Mouse (Mus musculus): ENCODE measurements around the gene Alkbh7.

Alkbh7 gene

GRCm38 (mm10) chr17:56988441-56988840 lies 8.7 kb upstream of the Alkbh7 start:
- DNase-seq (ENCODE audit: low spot score) = no peak

- no peak for DNase-seq (ENCODE audit: low spot score)
Measured at GRCm38 (mm10) chr17:56988921-56989430, 8.2 kb upstream of the Alkbh7 start.

- peak; percentile 78 for DNase-seq (ENCODE audit: low spot score)
Measured at GRCm38 (mm10) chr17:56989467-56990114, 7.5 kb upstream of the Alkbh7 start.

DNA sequence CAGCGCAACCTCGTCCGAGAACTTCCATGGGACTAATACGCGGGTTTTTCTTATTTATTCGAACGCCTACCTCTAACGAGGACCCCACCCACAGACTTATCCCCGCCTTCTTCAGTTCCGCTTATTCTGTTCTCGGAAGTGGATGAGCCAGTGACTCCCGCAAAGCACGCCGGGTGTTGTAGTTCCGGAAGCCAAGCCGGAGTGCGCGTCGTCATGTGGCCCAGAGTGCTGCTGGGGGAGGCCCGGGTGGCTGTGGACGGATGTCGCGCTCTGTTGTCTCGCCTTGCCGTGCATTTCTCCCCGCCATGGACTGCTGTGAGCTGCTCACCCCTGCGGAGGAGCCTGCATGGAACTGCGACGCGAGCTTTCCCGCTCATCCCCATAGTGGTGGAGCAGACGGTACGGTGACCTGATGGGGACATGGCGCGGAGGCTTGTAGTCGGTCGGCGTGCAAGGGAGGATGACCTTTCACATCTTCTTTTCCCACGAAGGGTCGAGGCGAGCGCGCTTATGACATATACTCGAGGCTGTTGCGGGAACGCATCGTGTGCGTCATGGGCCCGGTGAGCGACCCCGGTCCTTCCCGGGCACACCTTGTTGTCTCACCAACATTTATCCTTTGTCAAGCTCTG lies 6.9 kb upstream of the Alkbh7 start, which contains the start of gene Clpp:
Gene Clpp, plus strand, starts transcription at position 191 of the 632 bp plus-strand sequence.
- DNase-seq (ENCODE audit: low spot score) = peak; percentile 94

DNA sequence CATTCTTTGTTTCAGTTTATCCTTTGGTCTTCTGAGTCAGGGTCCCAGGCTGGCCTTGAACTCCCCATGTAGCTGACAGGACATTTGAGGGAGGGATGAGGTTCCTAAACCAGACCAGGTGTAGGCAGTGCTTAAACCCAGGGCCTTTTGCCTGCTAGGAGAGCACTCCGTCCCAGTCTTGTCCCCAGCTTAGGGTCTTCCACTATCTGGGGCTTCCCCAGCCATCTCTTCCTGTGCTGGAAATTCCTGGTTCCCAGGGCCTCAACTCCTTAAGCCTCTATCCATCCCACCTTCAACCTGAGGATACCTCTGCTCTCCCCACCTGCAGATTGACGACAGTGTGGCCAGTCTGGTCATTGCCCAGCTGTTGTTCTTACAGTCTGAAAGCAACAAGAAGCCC lies 6.2 kb upstream of the Alkbh7 start:
- no peak for DNase-seq (ENCODE audit: low spot score)

DNA sequence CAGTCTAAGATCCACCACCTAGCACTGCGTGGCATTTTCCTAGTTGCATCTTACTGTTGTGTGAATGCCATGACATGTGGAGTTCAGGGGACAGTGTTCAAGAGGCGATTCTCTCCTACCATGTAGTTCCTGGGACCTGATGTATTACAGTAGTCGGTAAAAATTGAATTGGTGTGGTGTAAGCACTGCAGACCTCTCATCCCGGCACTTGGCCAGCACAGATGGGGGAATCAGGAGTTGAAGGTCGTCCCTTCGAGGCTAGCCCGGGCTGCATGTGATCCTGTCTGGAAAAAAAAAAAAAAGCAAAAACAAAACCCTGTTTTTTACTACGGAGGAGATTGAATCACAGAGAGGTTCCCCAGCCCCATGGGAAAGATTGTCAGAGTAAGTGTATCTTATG lies 2.1 kb upstream of the Alkbh7 start:
- DNase-seq (ENCODE audit: low spot score) = no peak

GRCm38 (mm10) chr17:56996506-56996905 lies 633 bp upstream of the Alkbh7 start:
- DNase-seq (ENCODE audit: low spot score) = no peak

DNA sequence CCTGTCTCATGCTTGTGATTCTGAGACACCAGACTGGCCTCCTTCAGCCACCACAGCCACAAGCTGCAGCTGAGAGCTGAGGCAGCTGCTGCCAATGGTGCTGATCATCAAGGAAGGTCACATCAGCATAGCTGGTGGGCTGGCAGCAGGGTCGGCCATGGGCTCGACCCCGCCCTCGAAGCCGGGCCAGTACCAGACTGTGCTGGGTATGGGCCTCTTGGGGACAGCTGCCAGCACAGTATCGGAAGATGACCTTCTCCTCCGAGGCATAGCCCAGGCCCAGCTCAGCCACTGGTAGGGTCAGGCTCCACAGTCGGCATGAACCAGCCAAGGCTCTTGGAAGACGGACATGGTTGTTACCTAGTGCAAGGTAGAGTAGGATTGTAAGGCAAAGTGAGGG lies 2.3 kb downstream of the Alkbh7 start:
- no peak for DNase-seq (ENCODE audit: low spot score)

DNA sequence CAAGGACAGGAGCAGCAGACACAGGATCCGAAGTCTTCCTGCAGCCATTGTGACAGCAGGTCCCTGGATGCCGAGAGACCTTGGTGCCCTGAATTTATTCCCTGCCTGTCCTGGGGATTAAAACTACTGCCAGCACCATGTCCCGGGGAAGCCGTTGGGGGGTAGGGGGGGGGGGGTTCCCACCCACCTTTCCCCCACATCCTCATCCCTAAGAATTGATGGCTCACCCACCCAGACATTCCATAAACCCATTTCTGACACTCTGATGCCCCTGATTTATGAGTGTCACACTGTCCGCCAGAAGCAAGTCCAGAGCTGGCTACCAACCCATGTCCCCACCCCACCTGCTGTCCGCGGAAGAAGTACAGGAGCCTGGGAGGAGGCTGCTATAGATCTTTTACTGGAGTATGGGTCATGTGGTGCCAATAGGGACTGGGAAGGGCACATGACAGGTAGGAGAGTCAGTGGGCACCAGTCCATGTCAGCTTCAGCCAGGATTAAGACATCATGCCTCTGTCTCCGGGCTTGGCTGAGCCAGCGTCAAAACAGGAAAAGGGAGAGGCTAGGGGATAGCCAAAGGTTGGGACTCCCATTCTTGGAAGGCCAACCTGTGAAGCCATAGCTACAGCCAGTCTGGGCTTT lies 3.0 kb downstream of the Alkbh7 start, which contains the start of gene Pspn:
Gene Pspn, minus strand, starts transcription at position 51 of the 642 bp plus-strand sequence.
- no peak for DNase-seq (ENCODE audit: low spot score)

- DNase-seq (ENCODE audit: low spot score) = no peak
Measured at GRCm38 (mm10) chr17:57001228-57001627, 4.1 kb downstream of the Alkbh7 start.

GRCm38 (mm10) chr17:57003994-57004393 lies 6.9 kb downstream of the Alkbh7 start:
- DNase-seq (ENCODE audit: low spot score) = no peak

DNA sequence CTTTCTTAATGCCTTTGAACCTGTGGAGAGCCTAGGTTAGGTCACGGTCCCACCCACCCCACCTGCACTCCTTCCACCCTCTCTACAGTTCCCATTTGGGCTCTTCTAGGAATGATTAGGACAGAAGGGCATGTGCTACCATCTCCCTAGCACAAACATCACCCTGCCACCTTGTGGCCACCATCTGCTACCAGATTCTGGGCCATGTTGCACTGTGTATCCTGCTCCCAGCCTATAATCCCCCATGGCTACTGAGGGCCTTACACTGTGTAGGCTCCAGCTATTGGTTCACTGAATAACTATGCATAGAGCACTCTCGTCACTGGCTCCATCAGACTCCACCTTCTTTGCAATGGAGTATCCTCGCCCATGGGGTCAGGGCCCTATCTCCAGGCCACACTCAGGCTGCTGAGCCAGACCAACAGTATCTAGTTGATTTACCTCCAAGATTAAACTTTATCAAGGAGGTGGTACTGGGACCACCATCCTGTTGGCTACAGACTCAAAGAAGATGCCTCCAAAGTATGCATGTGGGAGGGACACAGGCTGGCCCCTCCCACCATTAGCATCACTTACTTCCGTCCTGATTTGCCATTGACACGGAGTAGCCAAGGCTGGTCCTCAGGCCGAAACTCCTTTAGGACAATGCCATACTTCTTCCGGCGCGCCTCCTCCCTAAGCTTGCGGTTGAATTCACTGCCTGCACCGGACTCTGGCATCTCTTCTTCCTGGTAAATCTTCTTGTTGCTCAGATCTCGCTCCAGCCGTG lies 10.2 kb downstream of the Alkbh7 start:
- no peak for DNase-seq (ENCODE audit: low spot score)

DNA sequence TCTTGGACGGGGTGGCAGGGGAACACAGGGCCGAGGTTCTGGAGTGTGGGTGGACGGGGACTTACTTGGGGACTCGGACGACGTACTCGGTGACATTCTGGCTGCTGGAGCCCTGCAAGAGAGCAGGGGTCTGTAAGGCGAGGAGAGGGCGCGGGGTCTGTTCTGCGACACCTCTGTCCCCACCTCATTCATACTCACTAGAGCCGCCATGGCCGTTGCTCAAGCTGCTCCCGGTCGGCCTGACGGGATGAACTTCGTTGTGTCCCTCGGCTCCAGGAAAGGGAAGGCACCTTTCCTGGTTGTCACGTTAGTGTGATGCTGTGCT lies 13.7 kb downstream of the Alkbh7 start:
- DNase-seq (ENCODE audit: low spot score) = no peak

DNA sequence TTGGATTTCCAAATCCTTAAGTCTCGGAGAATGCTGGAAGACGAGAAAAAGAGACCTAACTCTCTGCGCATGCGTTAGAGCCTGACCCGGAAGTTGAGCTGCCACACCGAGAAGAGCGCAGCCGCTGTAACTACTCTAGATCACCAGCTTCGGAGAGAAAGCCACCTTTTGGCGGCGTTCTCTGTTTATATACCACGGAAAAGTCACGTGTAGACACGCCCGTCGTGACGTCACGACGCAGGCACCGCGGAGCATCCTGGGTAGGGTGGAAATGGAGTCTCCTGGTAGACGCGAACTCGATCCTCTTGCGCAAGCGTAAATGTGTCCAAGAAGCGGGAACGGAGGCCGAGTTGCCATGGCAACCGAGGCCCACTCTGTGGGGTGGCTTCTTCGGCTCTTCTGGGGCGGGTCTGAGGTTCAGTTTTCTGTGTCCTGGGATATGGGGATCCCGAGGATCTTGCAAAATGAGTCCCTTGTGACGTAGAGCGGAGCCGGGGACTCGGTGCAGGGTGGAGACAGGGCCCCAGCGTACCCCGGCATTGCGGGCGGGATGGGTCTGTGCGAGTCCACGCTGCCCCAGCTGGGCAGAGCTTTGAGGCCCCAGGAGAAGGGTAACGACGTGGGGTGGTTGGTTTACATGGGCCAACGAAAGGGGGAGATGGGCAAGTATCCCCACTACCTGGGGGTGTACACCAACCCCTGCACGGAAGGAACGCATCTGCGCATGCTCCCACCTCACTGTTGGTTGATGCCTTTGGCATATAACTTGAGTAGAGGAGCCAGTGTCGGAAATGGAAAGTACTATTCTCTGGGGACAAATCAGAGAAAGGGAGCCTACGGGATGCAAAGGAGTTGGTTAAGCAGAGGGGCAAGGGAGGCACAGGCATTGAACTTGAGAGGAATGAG lies 14.3 kb downstream of the Alkbh7 start, which contains the start of the genes Gtf2f1 and Gm17949:
Gene Gtf2f1, minus strand, starts transcription at position 53 of the 906 bp plus-strand sequence.
Gene Gm17949, plus strand, starts transcription at position 234 of the 906 bp plus-strand sequence.
- DNase-seq (ENCODE audit: low spot score) = peak; percentile 90

DNA sequence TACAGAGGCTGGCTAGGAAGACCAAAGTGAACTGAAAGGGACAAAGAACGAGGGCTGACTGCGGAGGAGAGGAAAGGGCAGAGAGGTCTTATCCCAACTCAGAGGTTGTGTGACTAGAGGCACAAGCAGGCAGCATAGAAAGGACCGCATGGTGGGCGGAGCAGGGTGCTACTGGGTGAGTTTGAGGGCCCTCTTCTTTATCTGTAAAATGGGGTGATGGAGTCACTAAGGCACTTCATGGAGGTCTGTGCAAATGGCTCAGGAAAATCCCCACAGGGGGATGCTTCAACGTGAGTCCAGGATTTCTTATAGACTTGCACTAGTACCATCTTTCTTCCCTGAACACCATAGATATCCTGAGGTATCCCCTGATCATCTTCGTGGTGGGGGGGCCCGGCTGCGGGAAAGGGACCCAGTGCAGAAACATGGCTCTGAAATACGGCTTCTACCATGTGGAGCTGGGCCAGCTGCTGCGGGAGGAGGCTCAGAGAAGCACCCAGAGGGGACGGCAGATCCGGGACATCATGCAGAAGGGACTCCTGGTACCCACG lies 15.2 kb downstream of the Alkbh7 start:
- DNase-seq (ENCODE audit: low spot score) = no peak

- DNase-seq (ENCODE audit: low spot score) = no peak
Measured at GRCm38 (mm10) chr17:57019693-57020092, 22.6 kb downstream of the Alkbh7 start.

DNA sequence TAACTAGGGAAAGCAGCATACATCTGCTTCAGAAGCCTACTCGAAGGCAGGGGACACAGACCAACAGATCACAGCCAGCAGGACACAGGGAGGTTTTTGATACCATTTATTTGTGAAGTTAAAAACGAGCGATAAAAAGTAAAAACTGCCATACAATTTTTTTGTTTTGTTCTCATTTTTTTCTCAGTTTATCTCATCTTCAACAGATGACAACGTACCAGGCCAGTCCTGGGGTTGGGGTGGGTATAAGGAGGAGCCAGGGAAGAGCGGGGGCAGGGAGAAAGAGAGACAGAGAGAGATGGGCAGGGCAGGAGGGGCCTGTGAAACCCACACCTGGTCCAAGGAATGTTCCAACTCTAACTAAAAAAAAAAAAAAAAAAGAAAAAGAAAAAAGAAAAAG lies 23.8 kb downstream of the Alkbh7 start:
- DNase-seq (ENCODE audit: low spot score) = no peak

GRCm38 (mm10) chr17:57027471-57027870 lies 30.3 kb downstream of the Alkbh7 start:
- DNase-seq (ENCODE audit: low spot score) = no peak

- DNase-seq (ENCODE audit: low spot score) = no peak
Measured at GRCm38 (mm10) chr17:57029691-57030090, 32.6 kb downstream of the Alkbh7 start.

DNA sequence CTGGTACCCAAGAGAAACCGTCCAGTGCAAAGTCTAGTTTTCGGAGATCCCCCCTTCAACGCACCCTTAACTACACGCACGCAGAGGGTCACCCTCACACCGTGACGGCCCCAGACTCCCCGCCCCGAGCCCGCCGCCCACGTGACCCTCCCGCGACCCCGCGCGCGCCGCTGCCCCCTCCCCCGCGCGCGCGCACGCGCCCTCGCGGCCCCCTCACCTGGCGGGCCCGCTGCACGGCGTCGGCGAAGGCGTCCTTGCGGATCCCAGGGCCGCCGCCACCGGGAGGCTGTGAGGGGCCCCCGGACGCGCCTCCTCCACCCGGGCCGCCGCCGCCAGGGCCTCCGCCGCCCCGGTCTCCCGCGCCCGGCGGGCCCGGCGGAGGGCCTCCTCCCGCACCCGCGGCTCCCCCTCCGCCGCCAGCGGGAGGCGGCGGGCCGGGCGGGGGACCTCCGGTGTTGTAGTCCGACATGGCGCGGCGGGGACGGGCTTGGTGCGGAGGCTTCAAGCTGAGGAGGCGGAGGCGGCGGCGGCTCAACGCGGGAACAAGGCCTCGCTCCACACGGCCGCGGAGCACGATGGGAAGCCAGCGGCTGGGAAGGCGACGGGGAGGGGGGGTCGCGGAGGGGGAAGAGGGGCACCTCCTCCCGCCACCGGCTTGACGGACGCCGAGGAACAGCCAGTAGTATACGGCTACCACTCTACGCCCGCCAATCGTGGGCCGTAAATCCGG lies 34.0 kb downstream of the Alkbh7 start, which contains the start of gene Khsrp:
Gene Khsrp, minus strand, starts transcription at position 592 of the 730 bp plus-strand sequence.
- DNase-seq (ENCODE audit: low spot score) = peak; percentile 17
